Mouse (Mus musculus) cerebellum, adult 2 months (tissue): ENCODE results near the gene Pygl.

Experiments
- CTCF ChIP-seq: fragments of 200-500 bp; IDR thresholded peaks from 2 replicates; pipeline ENCODE4 v1.5.1; 2011; ENCODE audit warnings: low read depth, mild to moderate bottlenecking, control low read depth, low read length, moderate library complexity, borderline replicate concordance; ENCODE audit not compliant: insufficient read depth
- POLR2A ChIP-seq: fragments of 200-500 bp; IDR thresholded peaks from 2 replicates; pipeline ENCODE4 v1.6.1; 2011; ENCODE audit warnings: low read length, control low read depth, borderline replicate concordance; ENCODE audit not compliant: insufficient read depth

GRCm38 (mm10) chr12:70267314-70267713 is 36.0 kb upstream of the Pygl start:
- TF ChIP-seq CTCF, result no peak
- no peak for TF ChIP-seq POLR2A
